Mouse (Mus musculus) left cerebral cortex, adult 8-10 months (tissue): ENCODE measurements around the gene Jagn1. TPM values are rescaled to one million over a fixed set of nuclear protein-coding genes. Genes with fewer than 3 reads are reported as not detected.

ENCODE experiments used
- DNase-seq, 2 experiments: peaks; one replicate each; pipeline ENCODE4 v3.0.0; 2022; ENCODE audit warnings: low spot score in 2 of 2
- total RNA-seq, 4 experiments: library from RNA; stranded (reverse); gene quantifications; 2 replicates each; pipeline ENCODE4 v1.2.4; 2022

Jagn1 gene
- 10 to 100 TPM; 34.5 to 43.5 (median 39.4) TPM for total RNA-seq

DNA sequence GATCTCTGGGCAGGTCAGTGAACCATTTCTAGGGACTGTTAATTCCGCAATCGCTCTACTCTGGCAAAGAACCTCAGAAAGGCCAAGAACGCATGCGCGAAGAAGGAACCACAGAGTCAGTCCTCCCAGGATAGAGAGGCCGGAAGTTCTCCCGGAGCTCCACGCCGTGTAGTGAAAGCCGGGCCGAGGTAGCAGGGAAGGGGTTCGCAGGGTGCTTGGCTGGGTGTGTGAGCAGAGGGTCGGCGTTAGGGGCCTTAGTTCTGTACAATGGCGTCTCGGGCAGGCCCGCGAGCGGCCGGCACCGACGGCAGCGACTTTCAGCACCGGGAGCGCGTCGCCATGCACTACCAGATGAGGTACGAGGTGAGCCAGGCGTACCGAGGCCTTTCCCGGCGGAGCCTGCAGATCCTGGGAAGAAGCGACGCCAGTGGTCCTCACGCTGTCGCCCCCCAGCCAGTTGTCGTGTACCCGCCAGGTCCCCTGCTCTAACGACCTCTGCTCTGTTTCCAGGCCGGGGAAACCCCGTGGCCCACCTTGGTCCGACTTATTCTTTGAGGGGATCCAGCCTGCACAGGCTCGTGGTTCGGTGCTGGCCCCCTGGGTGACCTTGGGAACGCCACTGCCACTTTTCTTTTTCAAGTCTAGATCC lies at the start of gene Jagn1:
TSS of gene Jagn1 (plus strand) at position 128 of the 649 bp plus-strand sequence.
- DNase-seq, result peak; percentile 82 to 83

DNA sequence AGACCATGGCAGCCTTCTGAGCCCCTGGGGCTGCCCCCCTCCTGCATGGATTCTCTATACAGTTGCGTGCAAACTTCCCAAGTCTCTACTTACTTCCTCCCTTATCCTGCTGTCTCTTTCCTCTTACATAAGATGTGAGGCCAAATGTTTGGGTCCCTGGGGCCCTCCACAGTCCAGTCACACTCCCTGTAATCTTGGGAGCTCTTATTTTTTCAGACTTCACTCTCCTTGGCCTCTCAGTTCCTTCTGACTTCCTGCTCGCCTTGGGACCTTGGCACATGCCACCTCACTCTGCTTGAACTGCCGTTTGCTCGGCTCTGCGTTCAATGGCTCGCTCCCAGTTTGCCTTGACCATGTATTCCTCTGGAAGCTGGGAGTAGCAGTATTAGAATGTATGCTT lies 48.4 kb upstream of the Jagn1 start:
- no peak for DNase-seq

DNA sequence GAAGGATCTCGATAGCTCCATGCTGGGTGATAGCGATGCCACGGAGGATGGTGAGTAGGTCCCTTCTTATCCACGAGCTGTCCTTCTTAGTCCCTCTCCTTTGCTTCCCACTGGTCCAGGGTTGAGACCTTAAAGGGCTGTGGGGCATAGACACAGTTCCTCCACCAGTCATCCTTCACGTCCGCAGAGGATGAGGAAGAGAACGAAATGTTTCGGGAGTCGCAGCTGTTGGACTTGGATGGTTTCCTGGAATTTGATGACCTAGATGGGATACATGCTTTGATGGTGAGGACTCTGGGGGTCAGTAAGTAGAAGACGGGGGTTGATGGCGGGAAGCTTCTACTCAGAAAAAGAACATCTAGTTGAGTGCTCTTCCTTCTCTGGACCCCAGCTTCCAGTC lies 47.6 kb upstream of the Jagn1 start:
- no peak for DNase-seq

DNA sequence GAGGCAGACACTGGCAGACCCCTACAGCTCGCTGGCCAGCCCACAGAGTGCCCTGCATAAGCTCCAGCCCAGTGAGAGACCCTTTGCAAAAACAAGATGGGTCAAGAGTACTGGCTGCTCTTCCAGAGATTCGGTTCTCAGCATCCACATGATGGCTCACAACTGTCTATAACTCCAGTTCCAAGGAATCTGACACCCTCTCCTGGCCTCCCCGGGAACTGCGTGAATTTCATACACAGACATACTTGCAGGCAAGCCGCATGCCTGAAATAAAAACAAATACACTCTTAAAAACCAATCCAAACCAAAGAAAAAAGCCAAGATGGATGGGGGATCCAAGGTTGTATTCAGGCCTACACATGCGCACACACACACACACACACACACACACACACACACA lies 46.9 kb upstream of the Jagn1 start:
- no peak for DNase-seq

DNA sequence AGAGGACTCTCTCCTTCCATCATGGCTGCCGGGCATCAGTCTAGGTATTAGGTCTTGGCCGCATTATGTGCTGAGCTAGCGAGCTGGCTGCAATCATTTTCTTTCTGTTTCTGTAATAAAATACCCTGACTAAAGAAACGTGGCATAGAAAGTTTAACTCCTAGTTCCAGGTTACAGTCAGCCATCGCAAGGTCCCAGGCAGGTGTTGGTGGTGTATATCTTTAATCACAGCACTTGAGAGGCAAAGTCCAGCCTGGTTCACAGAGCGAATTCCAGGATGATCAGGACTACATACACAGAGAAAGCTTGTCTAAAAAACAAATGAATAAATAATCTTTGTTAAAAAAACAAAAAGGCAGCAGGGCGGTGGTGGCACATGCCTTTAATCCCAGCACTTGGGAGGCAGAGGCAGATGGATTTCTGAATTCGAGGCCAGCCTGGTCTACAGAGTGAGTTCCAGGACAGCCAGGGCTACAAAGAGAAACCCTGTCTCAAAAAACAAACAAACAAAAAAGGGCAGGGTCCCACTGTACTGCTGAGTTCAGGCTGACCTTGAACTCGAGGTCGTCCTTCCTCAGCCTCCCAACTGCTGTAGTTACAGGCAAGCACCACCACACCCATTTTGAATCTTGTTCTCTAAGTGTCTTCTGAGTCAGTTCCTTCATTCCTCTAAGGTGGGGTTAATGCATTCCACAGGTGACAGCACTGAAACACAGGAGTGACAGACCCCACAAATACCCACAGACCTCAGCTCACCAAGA lies 45.9 kb upstream of the Jagn1 start:
- DNase-seq, result no peak

DNA sequence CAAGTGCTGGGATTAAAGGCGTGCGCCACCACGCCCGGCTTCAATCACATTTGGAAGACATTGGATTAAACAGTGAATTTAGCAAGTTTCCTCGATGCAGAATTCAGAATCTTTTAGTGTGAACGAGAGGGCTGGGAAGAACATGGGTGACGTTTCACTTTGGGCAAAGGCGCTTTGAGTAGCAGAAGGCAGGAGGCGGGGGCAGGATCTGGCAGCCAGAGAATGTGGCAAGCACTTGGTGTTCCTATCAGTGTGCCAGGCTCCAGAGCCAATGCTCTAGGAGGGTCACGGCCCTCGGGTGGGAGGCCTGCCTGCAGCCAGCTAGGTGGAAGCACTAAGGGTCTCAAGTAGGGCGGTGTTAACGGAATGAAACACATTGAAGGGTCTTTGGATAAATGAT lies 40.3 kb upstream of the Jagn1 start:
- no peak for DNase-seq

DNA sequence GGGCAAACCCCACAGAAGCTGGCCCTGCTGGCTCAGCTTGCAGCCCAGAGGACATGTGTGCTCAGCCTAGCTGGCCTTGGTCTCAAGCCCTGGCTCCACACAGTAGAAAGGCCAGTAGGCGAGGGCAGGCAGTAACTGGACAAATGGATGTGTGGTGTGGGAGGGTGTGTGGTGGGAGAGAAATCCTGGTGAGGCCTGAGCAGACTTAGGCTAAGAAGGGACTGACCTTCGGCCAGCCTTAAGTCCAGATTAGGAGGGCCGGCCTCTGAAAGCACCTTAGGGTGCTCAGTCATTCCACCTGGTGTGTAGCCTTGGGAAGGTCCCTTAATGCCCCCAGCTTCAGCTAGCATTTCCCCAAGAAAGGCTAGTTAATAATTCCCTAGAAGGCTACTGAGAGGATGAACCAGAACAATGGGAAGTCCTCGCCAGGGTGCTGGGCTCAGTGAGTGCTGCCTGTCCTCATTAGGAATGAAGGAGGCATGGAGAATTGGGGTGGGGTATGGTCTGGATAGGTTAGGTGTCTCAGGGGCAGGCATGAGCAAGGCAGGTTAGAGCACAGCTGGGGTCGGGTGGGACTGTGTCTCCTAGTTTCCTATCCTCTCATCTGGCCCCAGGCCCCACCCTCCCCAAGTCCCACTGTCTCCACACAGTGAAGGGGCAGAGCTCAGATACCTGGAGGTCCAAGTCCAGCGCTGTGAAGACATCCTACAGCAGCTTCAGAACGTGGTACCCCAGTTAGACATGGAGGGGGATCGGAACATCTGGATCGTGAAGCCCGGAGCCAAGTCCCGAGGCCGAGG lies 37.5 kb upstream of the Jagn1 start:
- DNase-seq, result no peak

DNA sequence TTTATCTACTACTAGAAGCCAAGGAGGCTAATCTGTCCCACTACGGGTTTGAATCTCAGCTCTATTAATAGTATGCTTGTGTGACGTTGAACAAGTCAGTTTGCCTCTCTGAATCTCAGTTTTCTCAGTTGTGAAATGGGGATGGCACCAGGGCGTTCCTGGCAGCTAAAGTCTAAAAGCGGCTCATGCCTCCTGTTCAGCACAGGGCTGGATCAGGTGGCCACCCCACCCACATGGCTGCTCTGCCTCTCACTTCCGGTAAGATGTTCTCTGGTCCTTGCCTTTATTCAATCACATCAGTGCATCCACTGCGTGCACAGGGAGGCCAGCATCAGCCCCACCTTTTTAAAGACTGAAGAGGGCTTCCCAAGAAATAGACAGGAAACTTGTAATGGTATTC lies 36.9 kb upstream of the Jagn1 start:
- DNase-seq, result peak in 1 of 2 experiments; percentile 70

DNA sequence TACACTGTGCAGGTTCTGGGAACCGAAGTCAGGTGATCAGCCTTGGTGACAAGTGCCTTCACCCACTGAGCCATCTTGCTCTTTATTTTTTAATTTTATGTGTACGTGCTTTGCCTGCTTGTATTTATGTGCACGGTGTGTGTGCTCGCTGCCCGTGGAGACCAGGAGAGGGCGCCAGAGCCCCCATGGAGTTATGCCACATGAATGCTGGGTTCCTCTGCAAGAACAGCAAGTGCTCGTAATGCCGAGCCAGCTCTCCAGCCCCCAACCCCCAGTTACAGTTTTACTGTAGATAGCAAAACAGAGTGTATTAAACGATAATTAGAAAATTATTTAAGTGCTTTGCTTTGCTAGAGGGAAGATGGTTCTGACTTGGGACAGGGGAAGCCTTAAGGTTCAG lies 35.7 kb upstream of the Jagn1 start:
- no peak for DNase-seq

DNA sequence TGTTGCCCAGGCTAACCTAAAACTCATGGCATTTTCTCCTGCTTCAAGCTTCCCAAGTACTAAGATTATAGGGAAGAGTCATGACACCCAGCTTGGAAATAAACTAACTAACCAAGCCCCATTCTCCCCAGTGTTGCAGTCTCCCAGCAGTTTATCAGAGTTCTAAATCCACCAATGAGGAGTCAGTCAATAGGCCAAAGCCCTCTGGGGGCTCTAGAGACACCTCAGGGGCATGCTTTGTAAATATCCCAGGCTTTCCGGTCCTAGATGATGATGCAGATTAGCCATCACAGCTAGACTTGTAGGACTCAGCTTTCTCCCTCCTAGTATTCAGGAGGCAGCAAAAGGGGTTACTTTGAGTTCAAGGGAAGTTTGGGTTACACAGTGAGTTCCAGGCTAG lies 32.4 kb upstream of the Jagn1 start:
- no peak for DNase-seq

DNA sequence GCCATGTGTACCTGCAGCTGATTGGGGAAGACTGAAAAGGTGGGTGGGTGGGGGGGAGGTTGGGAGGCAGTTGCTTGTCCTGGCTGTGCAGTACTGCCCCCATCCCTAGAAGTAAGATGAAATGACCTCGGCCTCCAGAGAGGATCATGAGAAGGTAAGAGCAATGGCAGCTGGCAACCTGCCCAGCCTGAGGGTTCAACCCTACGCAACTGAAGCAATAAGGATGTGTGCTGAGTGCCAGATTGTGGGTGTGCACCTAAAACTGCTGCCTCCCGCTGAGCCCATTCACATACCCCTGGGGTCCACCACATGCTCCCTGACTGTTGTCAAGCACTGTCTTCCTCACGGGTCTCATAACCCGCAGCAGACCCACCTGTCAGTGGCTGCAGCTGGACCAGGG lies 26.0 kb upstream of the Jagn1 start:
- no peak for DNase-seq

DNA sequence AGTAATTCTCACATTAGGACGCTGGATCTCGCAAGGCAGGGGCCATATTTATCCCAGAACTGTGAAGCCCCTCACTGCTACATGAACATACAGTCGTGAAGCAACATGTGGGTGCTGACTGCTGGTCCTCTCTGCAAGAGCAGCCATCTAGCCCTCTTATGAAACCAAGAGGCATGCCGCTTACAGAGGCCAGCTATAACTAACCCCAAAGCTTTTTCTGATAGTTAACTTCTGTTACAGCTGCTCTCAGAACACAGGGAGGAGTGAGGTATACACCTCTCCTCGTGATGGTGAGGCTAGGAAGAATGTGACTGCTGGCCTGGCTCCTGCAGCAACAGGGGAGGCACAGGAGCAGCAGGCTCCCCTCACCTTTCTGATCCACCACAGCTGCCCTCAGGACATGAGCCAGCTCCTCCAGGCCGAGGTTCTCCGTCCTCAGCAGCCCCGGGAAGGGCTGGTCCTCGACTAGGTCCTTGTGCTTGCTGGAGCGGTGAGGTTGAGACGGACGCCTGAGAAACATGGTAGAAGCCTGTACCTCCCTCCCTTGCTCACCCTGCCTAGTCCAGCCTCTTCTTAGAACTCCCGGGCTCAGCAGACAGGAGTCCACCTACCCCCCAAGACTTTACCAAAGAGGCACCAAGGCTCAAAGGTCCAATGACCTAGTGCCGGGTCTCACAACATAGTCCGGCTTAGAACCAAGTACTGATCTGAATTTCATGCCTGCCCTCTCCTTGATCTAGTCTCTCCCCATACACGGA lies 23.7 kb upstream of the Jagn1 start:
- no peak for DNase-seq

DNA sequence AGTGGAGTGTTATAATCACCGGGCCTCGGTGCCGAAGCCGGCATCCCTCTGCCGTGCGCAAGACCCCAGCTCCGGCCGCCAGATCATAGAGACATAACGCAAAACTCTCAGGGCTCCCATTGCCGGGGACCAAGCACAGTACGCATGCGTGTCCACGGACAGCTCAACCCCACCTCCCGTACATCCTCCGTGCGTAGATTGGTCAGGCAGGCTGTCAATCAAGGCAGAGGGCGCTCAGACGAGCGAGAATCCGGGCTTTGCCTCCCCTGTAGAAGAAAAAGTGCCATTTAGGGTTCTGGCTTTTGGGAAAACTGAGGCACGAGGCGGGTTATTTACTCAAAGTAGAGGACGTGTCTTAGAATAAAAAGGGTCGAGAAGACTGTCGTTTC lies 23.2 kb upstream of the Jagn1 start, which contains the start of gene Rpusd3:
TSS of gene Rpusd3 (minus strand) at position 142 of the 389 bp plus-strand sequence.
- peak; percentile 91 to 98 for DNase-seq

DNA sequence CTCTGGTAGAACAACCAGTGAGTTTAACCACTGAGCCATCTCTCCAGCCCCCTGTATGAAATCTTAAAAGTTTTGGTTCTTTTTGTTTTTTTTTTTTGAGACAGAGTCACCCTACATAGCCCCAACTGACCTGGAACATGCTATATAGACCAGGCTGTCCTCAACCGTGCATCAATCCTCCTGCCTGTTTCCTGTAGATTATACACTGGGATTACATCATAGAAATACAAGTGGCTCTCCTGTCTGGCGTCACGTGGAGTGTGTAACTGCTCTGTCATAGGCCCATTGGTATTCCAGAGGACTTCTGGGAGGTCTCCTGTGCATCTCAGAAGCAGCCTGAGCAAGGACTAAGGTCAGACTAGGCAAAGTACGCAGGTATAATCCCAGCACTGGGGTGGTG lies 19.4 kb upstream of the Jagn1 start:
- no peak for DNase-seq

DNA sequence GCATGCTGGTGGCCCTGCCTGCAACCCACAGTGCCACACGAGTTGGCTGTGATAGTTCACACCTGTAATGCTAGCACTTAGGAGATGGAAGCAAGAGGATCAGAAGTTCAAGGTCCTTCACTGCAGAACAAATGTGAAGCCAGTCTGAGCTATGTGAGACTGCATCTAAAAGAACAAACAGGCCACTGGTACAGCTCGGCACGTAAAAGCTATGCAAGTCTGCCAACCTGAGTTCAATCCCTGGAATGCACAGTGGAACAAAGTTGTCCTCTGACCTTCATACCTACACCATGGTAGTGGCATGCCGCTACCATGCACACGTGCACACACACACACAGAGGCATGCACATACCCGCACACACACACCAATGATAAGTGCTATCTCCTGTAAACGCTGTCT lies 18.2 kb upstream of the Jagn1 start:
- DNase-seq, result no peak

DNA sequence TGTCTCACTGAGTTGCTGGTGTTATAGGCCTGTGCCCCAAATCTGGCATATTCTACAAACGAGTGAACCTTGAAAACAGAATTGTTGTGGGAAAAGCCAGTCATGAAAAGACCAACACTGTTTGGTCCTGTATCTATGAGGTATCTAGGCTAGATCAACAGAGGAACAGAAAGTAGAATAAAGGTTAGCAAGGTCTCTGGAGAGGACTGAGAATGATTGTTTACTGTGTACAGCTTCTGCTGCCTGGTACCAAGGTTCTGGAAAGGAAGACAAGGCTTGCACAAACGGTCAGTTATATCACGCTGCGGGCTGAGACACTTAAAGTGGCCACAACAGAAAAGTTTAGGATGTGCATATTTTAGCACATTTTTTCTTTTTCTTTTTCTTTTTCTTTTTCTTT lies 15.7 kb upstream of the Jagn1 start:
- no peak for DNase-seq

DNA sequence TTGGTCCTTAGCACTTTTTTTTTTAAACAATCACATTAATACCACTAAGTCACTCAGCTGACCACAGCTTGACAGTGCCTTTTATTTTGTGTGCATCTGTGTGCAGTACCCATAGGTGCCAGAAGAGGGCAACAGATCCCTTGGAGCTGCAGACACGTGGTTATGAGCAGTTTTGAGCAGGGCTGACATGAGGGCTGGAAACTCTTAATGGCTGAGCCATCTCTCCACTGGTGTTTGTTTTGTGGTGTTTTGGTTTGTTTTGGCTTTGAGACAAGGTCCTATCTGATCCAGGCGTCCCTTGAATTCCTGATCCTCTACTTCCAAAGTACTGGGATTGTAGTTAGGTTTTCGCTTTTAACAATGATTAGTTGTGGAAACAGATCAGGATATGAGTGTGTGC lies 15.0 kb upstream of the Jagn1 start:
- no peak for DNase-seq

DNA sequence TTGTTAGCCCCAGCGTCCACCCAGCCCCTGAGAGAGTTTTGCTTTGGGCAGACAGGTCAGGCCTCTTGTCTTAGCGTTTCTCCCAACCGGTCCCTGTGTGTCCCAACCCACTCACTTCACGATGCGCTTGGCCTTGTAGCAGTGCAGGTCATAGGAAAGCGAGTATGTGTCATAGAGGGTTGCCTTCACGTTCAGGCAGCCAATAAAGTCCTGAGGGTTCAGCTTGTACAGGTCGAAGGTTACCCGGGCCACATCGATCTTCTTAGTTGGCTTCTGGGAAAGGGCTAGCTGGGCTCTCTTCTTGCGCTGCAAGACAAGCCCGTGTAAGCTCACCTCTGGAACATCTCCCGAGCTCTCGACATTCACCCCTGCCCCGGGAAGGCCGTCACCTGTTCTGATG lies 14.4 kb upstream of the Jagn1 start:
- no peak for DNase-seq

DNA sequence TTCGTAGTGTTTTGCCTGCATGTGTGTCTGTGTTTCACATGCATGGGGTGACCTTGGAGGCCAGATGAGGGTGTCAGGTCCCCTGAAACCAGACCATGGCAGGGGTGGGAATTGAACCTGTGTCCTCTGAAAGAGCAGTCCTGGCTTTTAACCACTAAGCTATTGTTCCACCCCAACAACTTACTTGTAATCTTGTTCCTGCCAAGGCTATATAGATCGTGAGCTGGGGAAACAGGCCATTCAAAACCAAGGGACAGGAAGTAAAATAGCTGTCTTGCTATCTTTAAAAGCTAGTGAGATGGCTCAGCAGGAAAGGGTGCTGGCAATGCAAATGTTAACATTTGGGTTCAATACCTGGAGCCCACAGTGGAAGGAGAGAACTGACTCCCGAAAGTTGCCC lies 12.4 kb upstream of the Jagn1 start:
- no peak for DNase-seq

DNA sequence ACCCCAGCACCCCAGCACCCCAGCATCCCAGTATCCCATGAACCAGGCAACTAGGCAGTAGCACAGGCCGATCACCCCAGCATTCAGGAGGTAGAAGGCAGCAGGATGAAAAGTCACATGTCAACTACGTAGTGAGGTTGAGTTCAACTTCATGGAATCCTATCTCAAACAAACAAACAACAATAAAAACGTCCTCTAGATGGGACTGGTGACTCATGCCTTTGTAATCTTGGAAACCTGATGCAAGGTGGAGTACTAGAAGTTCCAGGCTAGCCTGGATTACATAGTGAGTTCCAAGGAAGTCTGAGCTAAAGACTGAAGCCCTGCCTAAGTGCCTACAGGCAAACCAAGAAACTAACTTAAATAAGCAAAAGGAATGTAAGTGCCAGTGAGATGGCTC lies 11.5 kb upstream of the Jagn1 start:
- DNase-seq, result no peak

DNA sequence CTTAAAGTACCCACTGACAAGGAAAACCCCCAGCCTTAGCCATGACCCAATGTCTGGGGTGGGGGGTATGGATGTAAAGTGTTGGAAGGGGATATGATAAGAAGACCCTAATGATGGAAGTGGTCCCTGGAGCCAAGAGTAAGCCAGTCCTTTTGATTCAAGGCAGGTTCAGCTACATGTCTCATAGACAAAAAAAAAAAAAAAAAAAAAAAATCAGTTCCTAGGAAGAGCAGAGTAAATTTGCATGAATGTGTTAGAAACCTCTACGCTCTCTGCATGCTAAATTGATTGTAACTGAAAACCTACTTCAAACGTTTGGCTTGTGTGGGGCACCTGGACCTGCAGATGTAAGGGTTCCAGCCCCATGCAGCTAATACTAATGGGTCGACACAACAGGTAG lies 10.6 kb upstream of the Jagn1 start:
- DNase-seq, result no peak

DNA sequence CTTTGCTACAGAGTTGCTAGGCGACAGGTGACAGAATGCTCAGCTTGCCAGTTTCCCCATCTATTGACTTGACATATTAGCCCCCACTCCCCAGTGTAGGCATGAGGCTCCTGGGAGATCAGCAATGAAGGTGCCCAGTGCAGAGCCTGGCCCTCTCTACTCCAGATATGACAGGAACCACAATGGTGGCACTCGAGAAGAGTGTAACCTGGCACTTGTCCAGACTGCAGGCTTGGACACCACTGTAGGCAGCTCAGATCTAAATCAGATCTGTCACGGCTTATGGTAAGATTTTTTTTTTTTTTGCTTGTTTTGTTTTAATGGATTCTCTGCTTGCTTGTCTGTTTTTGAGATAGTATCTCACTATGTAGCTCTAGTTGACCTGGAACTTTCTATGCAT lies 8.7 kb upstream of the Jagn1 start:
- DNase-seq, result no peak
